Mouse (Mus musculus) spleen, adult 2 months (tissue): ENCODE measurements around the gene Ghdc. TPM values are rescaled to one million over a fixed set of nuclear protein-coding genes. Genes with fewer than 3 reads are reported as not detected.

Experiments used
- DNase-seq, 2 experiments: peaks; one replicate each; pipeline versions ENCODE4 v3.0.0 to v3.0.0-alpha.2; 2012 to 2021; ENCODE audit warnings: low spot score in 2 of 2, low read depth in 1 of 2
- H3K27ac ChIP-seq: fragments of 200-500 bp; 2 replicates; pipeline ENCODE4 v1.5.1; 2012; ENCODE audit warnings: low read length, inconsistent platforms; ENCODE audit not compliant: insufficient read depth
- H3K27me3 ChIP-seq: fragments of 200-500 bp; 2 replicates; pipeline ENCODE4 v1.6.1; 2012; ENCODE audit warnings: mild to moderate bottlenecking, moderate library complexity, low read length, inconsistent platforms; ENCODE audit not compliant: control insufficient read depth, insufficient read depth
- H3K36me3 ChIP-seq: fragments of 200-500 bp; 2 replicates; pipeline ENCODE4 v1.6.1; 2012; ENCODE audit warnings: mild to moderate bottlenecking, low read length, inconsistent platforms; ENCODE audit not compliant: control insufficient read depth, insufficient read depth
- H3K4me1 ChIP-seq: fragments of 200-500 bp; 2 replicates; pipeline ENCODE4 v1.6.1; 2011; ENCODE audit warnings: inconsistent platforms; ENCODE audit not compliant: control insufficient read depth, insufficient read depth, insufficient read length
- H3K4me3 ChIP-seq: fragments of 200-500 bp; 2 replicates; pipeline ENCODE4 v1.5.1; 2011; ENCODE audit warnings: mild to moderate bottlenecking, inconsistent platforms; ENCODE audit not compliant: insufficient read depth, insufficient read length; ENCODE audit errors: extremely low read depth
- CTCF ChIP-seq: fragments of 200-500 bp; IDR thresholded peaks from 2 replicates; pipeline ENCODE4 v1.5.1; 2011; ENCODE audit warnings: mild to moderate bottlenecking, inconsistent platforms; ENCODE audit not compliant: insufficient read depth, insufficient read length, insufficient replicate concordance; ENCODE audit errors: extremely low read depth
- POLR2A ChIP-seq: fragments of 200-500 bp; IDR thresholded peaks from 2 replicates; pipeline ENCODE4 v1.6.1; 2011; ENCODE audit warnings: low read depth, low read length, inconsistent platforms
- WGBS: fragments of 180-500 bp; shearing (Covaris S2); methylation state at CpG from one replicate; pipeline ENCODE4 v1.1.7; 2018; 5-methylcytosine and 5-hydroxymethylcytosine counted together
- polyA plus RNA-seq: library from polyadenylated mRNA; depleted of rRNA; stranded (reverse); fragments of >200 nt; gene quantifications from 2 replicates; pipeline ENCODE4 v1.2.3, GENCODE M21; 2012

Gene Ghdc
- polyA plus RNA-seq, 1 experiment = 7.8 TPM

DNA sequence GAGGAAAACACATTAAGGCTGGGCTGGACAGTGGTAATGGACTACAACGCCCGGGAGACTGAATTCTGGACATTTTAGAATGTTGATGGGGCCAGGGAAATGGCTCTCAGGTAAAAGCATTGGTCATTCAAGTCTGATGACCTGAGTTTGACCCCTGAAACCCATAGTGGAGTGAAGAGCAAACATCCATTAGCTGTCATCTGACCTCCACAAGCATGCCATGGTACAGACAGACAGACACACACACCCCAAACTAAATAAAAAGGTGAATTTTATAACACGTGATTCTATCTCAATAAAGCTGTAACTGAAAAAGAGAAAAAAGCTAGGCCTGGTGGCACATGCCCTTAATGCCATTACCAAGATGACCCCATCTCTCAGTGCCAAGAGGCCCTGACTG lies 45.6 kb upstream of the Ghdc start:
- Histone ChIP-seq H3K36me3 (no peaks in the 10 kb centered on the region; the same call in 1 of the 2 replicates), H3K27me3 (no peaks in the 10 kb centered on the region), H3K4me3 (no peak overlapping the region), H3K27ac (no peak overlapping the region), H3K4me1 (peaks cover 23% of the 10 kb centered on the region)
- WGBS = 89% methylated on average over 3 of the region's 3 CpGs
- TF ChIP-seq CTCF = no peak
- no peak for TF ChIP-seq POLR2A
- DNase-seq = no peak

DNA sequence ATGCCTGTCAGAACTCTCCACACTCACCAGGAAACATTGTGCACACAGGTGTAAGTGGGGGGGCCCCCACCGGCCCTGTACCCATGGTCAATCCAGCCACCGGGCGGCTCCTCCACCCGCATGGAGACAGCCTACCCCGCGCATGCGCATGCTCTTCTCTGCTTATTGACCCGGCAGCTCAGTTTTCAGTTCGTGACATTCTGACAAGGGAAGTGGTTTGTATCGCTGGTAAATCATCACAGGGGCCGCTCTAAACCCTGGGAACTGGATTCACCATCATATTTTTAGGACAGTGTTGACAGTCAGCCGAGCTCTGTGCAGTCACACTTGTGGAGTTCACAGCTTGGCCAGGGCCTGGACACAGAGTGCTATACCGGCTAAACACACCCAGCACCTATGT lies 43.7 kb upstream of the Ghdc start:
- Histone ChIP-seq H3K36me3 (no peaks in the 10 kb centered on the region; the same call in 1 of the 2 replicates), H3K4me3 (peak overlapping the region; percentile 27; the same call in 1 of the 2 replicates), H3K27ac (peak overlapping the region; percentile 71), H3K4me1 (peaks cover 17% of the 10 kb centered on the region), H3K27me3 (no peaks in the 10 kb centered on the region)
- no peak for TF ChIP-seq POLR2A
- no peak for TF ChIP-seq CTCF
- WGBS = 3% methylated on average over 13 of the region's 13 CpGs
- DNase-seq = peak; percentile 82 to 85

DNA sequence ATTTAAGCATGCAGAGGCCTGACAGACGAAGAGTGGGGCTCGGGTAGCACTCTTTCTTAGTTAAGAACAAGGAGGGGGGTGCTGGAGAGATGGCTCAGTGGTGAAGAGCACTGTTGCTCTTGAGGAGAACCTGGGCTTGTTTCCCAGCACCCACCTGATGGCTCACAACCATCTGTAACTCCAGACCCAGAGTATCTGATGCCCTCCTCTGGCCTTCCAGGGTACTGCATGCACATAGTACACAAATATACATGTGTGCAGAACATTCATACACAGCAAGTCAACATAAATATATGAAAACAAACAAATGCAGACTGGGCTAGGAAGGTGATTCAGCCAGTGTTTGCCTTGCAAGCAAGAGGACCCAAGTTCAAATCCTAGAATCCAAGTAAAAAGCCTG lies 40.4 kb upstream of the Ghdc start:
- H3K27ac ChIP-seq = no peak overlapping the region
- H3K4me3 ChIP-seq = no peak overlapping the region
- WGBS = 88% methylated on average over 2 of the region's 2 CpGs
- no peak for DNase-seq
- peaks cover 11% of the 10 kb centered on the region for H3K4me1 ChIP-seq
- peaks cover 3% of the 10 kb centered on the region for H3K36me3 ChIP-seq
- TF ChIP-seq POLR2A (no peak), CTCF (no peak)
- H3K27me3 ChIP-seq = no peaks in the 10 kb centered on the region

DNA sequence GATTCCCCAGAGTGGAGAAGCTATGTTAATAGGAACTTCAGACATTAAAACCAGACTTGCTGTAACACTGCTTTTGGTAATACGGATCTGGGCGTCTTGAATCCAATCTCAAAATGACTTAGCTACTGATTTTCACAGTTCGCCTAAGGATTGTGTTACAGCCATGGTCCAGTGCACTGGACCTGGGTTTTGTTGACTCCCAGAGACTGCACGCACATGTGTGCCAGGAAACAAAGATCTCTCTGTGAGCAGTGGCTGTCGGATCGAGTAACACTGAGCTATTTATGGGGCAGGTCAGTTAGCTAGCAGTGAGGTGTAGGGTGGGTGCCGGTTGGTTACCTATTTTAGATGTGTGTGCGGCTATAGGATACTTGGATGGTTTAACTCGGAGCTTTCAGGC lies 39.8 kb upstream of the Ghdc start:
- H3K4me3 ChIP-seq = no peak overlapping the region
- DNase-seq = no peak
- 90% methylated on average over 9 of the region's 9 CpGs for WGBS
- no peaks in the 10 kb centered on the region for H3K27me3 ChIP-seq
- no peak overlapping the region for H3K27ac ChIP-seq
- peaks cover 5% of the 10 kb centered on the region for H3K36me3 ChIP-seq
- no peak for TF ChIP-seq POLR2A
- TF ChIP-seq CTCF = no peak
- peaks cover 8% of the 10 kb centered on the region; the same call in 1 of the 2 replicates for H3K4me1 ChIP-seq

DNA sequence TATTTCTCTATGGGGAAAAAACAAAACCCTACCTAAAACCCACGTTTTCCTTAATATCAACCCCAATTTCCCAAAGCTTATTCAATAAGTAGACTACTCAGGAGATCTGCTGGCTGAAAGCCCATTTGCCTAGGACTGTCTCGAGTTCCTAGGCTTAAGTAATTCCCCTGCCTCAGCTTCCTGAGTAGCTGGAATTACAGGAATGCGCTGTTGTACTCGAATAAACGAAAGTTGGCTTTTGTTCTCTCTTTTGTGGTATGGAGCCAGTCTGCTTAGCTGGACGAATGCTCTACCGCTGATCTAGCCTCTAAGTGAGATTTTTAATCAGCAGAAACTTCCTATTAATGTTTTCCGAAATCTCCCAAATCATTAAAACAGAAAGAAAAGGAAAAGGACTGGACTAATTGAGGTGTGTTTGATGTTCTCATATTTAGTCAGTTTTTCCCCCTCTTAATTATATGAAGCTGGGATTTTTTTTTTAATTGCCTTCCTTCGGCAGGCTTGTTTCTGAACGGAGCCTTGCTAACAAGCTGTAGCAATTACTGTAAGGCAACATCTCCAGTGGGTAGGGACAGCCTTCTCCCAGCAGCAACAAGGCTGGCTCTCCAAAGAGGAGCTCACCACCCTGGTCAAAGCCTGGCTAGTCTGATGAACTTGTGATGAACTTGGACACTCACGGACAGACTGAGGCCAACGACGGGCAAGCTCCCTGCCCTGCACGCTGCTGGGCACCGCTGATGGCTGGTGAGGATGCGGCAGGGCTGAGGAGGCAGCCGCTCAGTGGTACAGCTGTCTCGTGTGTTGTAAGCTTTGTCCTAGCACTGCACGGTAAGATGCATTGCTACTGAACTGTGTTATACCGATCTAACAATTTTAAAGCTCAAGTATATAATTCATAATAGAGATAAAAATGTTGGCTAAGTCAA lies 35.9 kb upstream of the Ghdc start:
- peaks cover 28% of the 10 kb centered on the region for H3K36me3 ChIP-seq
- TF ChIP-seq CTCF (no peak), POLR2A (no peak)
- no peak overlapping the region for H3K4me3 ChIP-seq
- H3K27me3 ChIP-seq = no peaks in the 10 kb centered on the region
- DNase-seq = no peak
- 91% methylated on average over 20 of the region's 20 CpGs for WGBS
- no peaks in the 10 kb centered on the region for H3K4me1 ChIP-seq
- H3K27ac ChIP-seq = no peak overlapping the region

DNA sequence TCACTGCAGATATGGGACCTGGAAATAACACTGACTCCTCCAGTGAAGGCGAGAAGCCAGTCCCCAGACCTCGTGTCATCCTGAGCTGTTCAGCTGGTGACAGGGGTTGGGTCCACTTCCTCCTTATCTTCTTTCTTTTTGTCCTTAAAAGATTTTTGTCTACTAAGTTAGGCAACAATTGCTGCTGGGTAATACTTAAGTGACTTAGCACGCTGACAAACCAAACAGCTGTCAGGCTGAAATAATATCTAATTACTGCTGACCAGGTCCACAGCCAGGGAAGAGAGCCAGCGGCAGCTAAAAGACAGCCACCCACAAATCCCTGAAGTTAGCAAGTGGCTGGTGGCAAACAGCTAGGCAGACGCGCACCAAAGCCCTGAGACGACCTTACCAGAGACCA lies 34.8 kb upstream of the Ghdc start:
- TF ChIP-seq CTCF = no peak
- no peak for TF ChIP-seq POLR2A
- H3K36me3 ChIP-seq = peaks cover 37% of the 10 kb centered on the region
- H3K27ac ChIP-seq = no peak overlapping the region
- H3K27me3 ChIP-seq = no peaks in the 10 kb centered on the region
- H3K4me3 ChIP-seq = no peak overlapping the region
- H3K4me1 ChIP-seq = no peaks in the 10 kb centered on the region
- 71% methylated on average over 7 of the region's 7 CpGs for WGBS
- no peak for DNase-seq

DNA sequence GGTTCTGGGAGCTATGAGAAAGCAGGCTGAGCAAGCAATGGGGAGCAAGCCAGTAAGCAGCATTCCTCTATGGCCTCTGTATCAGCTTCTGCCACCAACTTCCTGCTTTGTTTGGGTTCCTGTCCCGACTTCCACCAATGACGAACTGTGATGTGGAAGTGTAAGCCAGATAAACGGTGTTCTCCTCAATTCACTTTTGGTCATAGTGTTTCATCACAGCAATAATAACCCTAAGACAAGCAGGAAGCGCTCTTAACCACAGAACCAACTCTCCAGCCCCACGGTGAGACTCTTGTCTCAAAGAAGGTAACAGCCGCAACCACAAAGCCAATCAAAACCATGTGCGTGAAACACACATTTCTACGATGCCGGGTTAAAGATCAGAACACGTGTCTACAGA lies 33.7 kb upstream of the Ghdc start:
- no peak overlapping the region for H3K27ac ChIP-seq
- H3K27me3 ChIP-seq = no peaks in the 10 kb centered on the region
- no peaks in the 10 kb centered on the region for H3K4me1 ChIP-seq
- TF ChIP-seq POLR2A (no peak), CTCF (no peak)
- peak in 1 of 2 experiments; percentile 47 for DNase-seq
- 34% methylated on average over 10 of the region's 10 CpGs for WGBS
- peaks cover 41% of the 10 kb centered on the region for H3K36me3 ChIP-seq
- no peak overlapping the region for H3K4me3 ChIP-seq
